Mouse (Mus musculus): Measurements from ENCODE around the gene Snapc4. TPM values are rescaled to one million over a fixed set of nuclear protein-coding genes. Genes with fewer than 3 reads are reported as not detected.

The Snapc4 gene
- polyA plus RNA-seq, 2 experiments: 22.7 to 53.2 TPM

GRCm38 (mm10) chr2:26317991-26318672 lies 62.3 kb downstream of the Snapc4 start:
- Histone ChIP-seq H3K4me1 (ENCODE audit: control insufficient read depth, insufficient read depth, low read length) (peaks cover 37% of the 10 kb centered on the region), H3K9ac (ENCODE audit: low read depth, low read length, severe bottlenecking) (peak overlapping the region; percentile 21; the same call in 1 of the 2 replicates)
- DNase-seq (ENCODE audit: low spot score): no peak

GRCm38 (mm10) chr2:26317371-26317770 lies 63.1 kb downstream of the Snapc4 start:
- Histone ChIP-seq H3K27me3 (ENCODE audit: control insufficient read depth, insufficient read depth, low read length) (no peaks in the 10 kb centered on the region), H3K4me2 (replicated peaks; ENCODE audit: low read depth, low read length, severe bottlenecking) (peak overlapping the region; percentile 95), H3K4me1 (ENCODE audit: control insufficient read depth, insufficient read depth, low read length) (peaks cover 39% of the 10 kb centered on the region), H3K9me3 (ENCODE audit: control insufficient read depth, low read length) (no peaks in the 10 kb centered on the region), H3K36me3 (ENCODE audit: control insufficient read depth, insufficient read depth, low read length) (peaks cover 21% of the 10 kb centered on the region; the same call in 1 of the 2 replicates), H3K9ac (ENCODE audit: low read depth, low read length, severe bottlenecking) (peak overlapping the region; percentile 87; the same call in 1 of the 2 replicates), H3K27ac (replicated peaks; ENCODE audit: low read depth, low read length) (peak overlapping the region; percentile 94), H3K4me3 (replicated peaks; ENCODE audit: low read length) (peak overlapping the region; percentile 90)
- DNase-seq (ENCODE audit: low spot score) (no peak), ATAC-seq (ENCODE audit: low FRiP score, low read depth) (no peak)
- 61% methylated on average over 3 of the region's 3 CpGs for WGBS
- no peak for TF ChIP-seq POLR2A (IDR thresholded peaks at IDR 0.05; ENCODE audit: borderline replicate concordance, extremely low read depth, insufficient read depth, insufficient read length)

More at GRCm38 (mm10) chr2:26317991-26318672, 62.3 kb downstream of the Snapc4 start:
- no peak for ATAC-seq (ENCODE audit: low FRiP score, low read depth)
- Histone ChIP-seq H3K9me3 (ENCODE audit: control insufficient read depth, low read length) (no peaks in the 10 kb centered on the region), H3K27ac (replicated peaks; ENCODE audit: low read depth, low read length) (no peak overlapping the region), H3K36me3 (ENCODE audit: control insufficient read depth, insufficient read depth, low read length) (peaks cover 29% of the 10 kb centered on the region), H3K27me3 (ENCODE audit: control insufficient read depth, insufficient read depth, low read length) (no peaks in the 10 kb centered on the region), H3K4me3 (replicated peaks; ENCODE audit: low read length) (no peak overlapping the region), H3K4me2 (replicated peaks; ENCODE audit: low read depth, low read length, severe bottlenecking) (no peak overlapping the region)
- no peak for TF ChIP-seq POLR2A (IDR thresholded peaks at IDR 0.05; ENCODE audit: borderline replicate concordance, extremely low read depth, insufficient read depth, insufficient read length)
- WGBS: 73% methylated on average over 3 of the region's 3 CpGs

GRCm38 (mm10) chr2:26316576-26317246 lies 63.7 kb downstream of the Snapc4 start:
- Histone ChIP-seq H3K9me3 (ENCODE audit: control insufficient read depth, low read length) (no peaks in the 10 kb centered on the region), H3K27ac (replicated peaks; ENCODE audit: low read depth, low read length) (peak overlapping the region; percentile 94), H3K4me1 (ENCODE audit: control insufficient read depth, insufficient read depth, low read length) (peaks cover 39% of the 10 kb centered on the region), H3K9ac (ENCODE audit: low read depth, low read length, severe bottlenecking) (peak overlapping the region; percentile 87), H3K4me3 (replicated peaks; ENCODE audit: low read length) (peak overlapping the region; percentile 90), H3K27me3 (ENCODE audit: control insufficient read depth, insufficient read depth, low read length) (no peaks in the 10 kb centered on the region), H3K36me3 (ENCODE audit: control insufficient read depth, insufficient read depth, low read length) (0 out of 2 replicates have a peak, but pooled peaks cover 16% of the 10 kb centered on the region), H3K4me2 (replicated peaks; ENCODE audit: low read depth, low read length, severe bottlenecking) (peak overlapping the region; percentile 95)
- DNase-seq (ENCODE audit: low spot score) (peak; percentile 79), ATAC-seq (ENCODE audit: low FRiP score, low read depth) (peak; percentile 46; the same call in 1 of the 2 replicates)
- 51% methylated on average over 9 of the region's 9 CpGs for WGBS
- no peak for TF ChIP-seq POLR2A (IDR thresholded peaks at IDR 0.05; ENCODE audit: borderline replicate concordance, extremely low read depth, insufficient read depth, insufficient read length)

- Histone ChIP-seq H3K27ac (replicated peaks; ENCODE audit: low read depth, low read length) (peak overlapping the region; percentile 94), H3K4me2 (replicated peaks; ENCODE audit: low read depth, low read length, severe bottlenecking) (peak overlapping the region; percentile 95), H3K27me3 (ENCODE audit: control insufficient read depth, insufficient read depth, low read length) (no peaks in the 10 kb centered on the region), H3K9ac (ENCODE audit: low read depth, low read length, severe bottlenecking) (peak overlapping the region; percentile 87), H3K36me3 (ENCODE audit: control insufficient read depth, insufficient read depth, low read length) (0 out of 2 replicates have a peak, but pooled peaks cover 12% of the 10 kb centered on the region), H3K4me1 (ENCODE audit: control insufficient read depth, insufficient read depth, low read length) (peaks cover 39% of the 10 kb centered on the region), H3K4me3 (replicated peaks; ENCODE audit: low read length) (peak overlapping the region; percentile 90), H3K9me3 (ENCODE audit: control insufficient read depth, low read length) (no peaks in the 10 kb centered on the region)
- TF ChIP-seq POLR2A (IDR thresholded peaks at IDR 0.05; ENCODE audit: borderline replicate concordance, extremely low read depth, insufficient read depth, insufficient read length): no peak
- WGBS: 1% methylated on average over 11 of the region's 11 CpGs
- no peak for DNase-seq (ENCODE audit: low spot score)
- peak; percentile 17 for ATAC-seq (ENCODE audit: low FRiP score, low read depth)
Observed at GRCm38 (mm10) chr2:26315925-26316311, 64.5 kb downstream of the Snapc4 start.

- TF ChIP-seq POLR2A (IDR thresholded peaks at IDR 0.05; ENCODE audit: borderline replicate concordance, extremely low read depth, insufficient read depth, insufficient read length): 0 out of 2 replicates have a peak, but pooled peaks have one; percentile 9
- peak within 1 kb of the TSS; percentile 94 for H3K27ac ChIP-seq (replicated peaks; ENCODE audit: low read depth, low read length)
- peak within 1 kb of the TSS; percentile 90 for H3K4me3 ChIP-seq (replicated peaks; ENCODE audit: low read length)
- peak within 1 kb of the TSS; percentile 95 for H3K4me2 ChIP-seq (replicated peaks; ENCODE audit: low read depth, low read length, severe bottlenecking)
- peak; percentile 85 for ATAC-seq (ENCODE audit: low FRiP score, low read depth)
- DNase-seq (ENCODE audit: low spot score): peak; percentile 77
- H3K36me3 ChIP-seq (ENCODE audit: control insufficient read depth, insufficient read depth, low read length): 0 out of 2 replicates have a peak, but pooled peaks cover 8% of the 10 kb centered on the region
- 2% methylated on average over 26 of the region's 66 CpGs for WGBS
- peaks cover 39% of the 10 kb centered on the region for H3K4me1 ChIP-seq (ENCODE audit: control insufficient read depth, insufficient read depth, low read length)
- no peaks in the 10 kb centered on the region for H3K9me3 ChIP-seq (ENCODE audit: control insufficient read depth, low read length)
- H3K27me3 ChIP-seq (ENCODE audit: control insufficient read depth, insufficient read depth, low read length): no peaks in the 10 kb centered on the region
- peak within 1 kb of the TSS; percentile 87 for H3K9ac ChIP-seq (ENCODE audit: low read depth, low read length, severe bottlenecking)
Observed at GRCm38 (mm10) chr2:26315072-26315924, 65.2 kb downstream of the Snapc4 start, which contains the start of gene Gpsm1. Gene Gpsm1 (plus strand): TSS chr2:26315515.

All from limb, embryonic 14.5 days (tissue).